Mouse (Mus musculus): ENCODE measurements around the gene Nbr1.

- TF ChIP-seq HCFC1 (IDR thresholded peaks at IDR 0.05; ENCODE audit: low read depth, low read length) = no peak; the same call in 1 of the 2 replicates
- TF ChIP-seq SMC3 (IDR thresholded peaks at IDR 0.05; ENCODE audit: low read depth, low read length) = no peak
- TF ChIP-seq MAX (IDR thresholded peaks at IDR 0.05; ENCODE audit: low read length) = no peak
- TF ChIP-seq GATA1 (IDR thresholded peaks at IDR 0.05; ENCODE audit: low read depth, low read length) = no peak
- no peak for TF ChIP-seq MEF2A (IDR thresholded peaks at IDR 0.05; ENCODE audit: extremely low read depth, insufficient replicate concordance, low read depth, low read length, poor library complexity, severe bottlenecking)
- no peak for TF ChIP-seq POLR2A (IDR thresholded peaks at IDR 0.05; ENCODE audit: control insufficient read depth in 1 of 2, insufficient read depth in 1 of 2, low read depth in 1 of 2, low read length in 2 of 2, poor library complexity in 1 of 2)
- TF ChIP-seq ZMIZ1 (IDR thresholded peaks at IDR 0.05; ENCODE audit: low read depth, low read length) = no peak
- no peak for TF ChIP-seq RCOR1 (IDR thresholded peaks at IDR 0.05; ENCODE audit: low read depth, low read length)
- no peak for TF ChIP-seq JUND (IDR thresholded peaks at IDR 0.05; ENCODE audit: low read depth, low read length)
- TF ChIP-seq CTCF (IDR thresholded peaks at IDR 0.05 in 2 of 3, conservative IDR thresholded peaks at IDR 0.05 in 1 of 3; ENCODE audit: control insufficient read depth in 1 of 3, insufficient read depth in 1 of 3, low read depth in 2 of 3, low read length in 3 of 3, poor library complexity in 1 of 3, severe bottlenecking in 1 of 3) = no peak
- TF ChIP-seq CHD2 (IDR thresholded peaks at IDR 0.05; ENCODE audit: low read length) = no peak
- TF ChIP-seq TAL1 (IDR thresholded peaks at IDR 0.05; ENCODE audit: low read length) = no peak
Measured at GRCm38 (mm10) chr11:101602491-101602890, 50.5 kb downstream of the Nbr1 start.
